Comparison of ENCODE assay signal across 12 mouse cellular contexts in the genomic region with DNA sequence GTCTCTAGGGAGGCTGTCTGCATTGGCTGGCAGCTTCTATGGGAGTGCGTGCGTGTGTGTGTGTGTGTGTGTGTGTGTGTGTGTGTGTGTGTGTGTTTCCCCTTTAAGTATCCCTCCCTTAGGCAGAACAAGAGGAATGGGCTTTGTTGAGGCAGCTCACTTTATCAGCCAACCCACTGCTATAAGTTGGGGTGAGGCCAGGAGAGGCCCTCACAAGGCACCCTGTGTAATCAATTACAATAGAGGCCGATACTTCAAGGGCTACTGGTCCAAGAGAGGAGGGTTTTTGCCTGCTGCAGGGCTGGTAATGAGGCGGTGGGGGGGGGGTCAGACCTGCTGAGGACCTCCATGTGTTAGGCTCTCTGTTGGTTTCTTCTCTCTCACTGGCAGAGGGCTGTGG.
"Had no signal": no experiment of that assay in that cellular context is flagged by ENCODE, and none has a peak within 500 bp of the region (broad histone marks: within the 10 kb centered on the region; RNA-seq: fewer than 3 reads in every experiment).

No protein-coding gene starts in this region.

- H3K4me2 ChIP-seq: kidney, embryonic 15.5 days; limb, embryonic 13.5 days had no signal

- H3K9me3 ChIP-seq: kidney, embryonic 15.5 days; limb, embryonic 13.5 days had no signal

- ATAC-seq: lung, postnatal 0 days had no signal

- H3K36me3 ChIP-seq: kidney, embryonic 15.5 days; limb, embryonic 13.5 days had no signal

- H3K27ac ChIP-seq: kidney, embryonic 15.5 days; limb, embryonic 13.5 days; liver, embryonic 14.5 days had no signal

- H3K4me3 ChIP-seq: kidney, embryonic 15.5 days; limb, embryonic 13.5 days had no signal

- H3K9ac ChIP-seq: kidney, embryonic 15.5 days; limb, embryonic 13.5 days; liver, embryonic 14.5 days had no signal

- DNase-seq: kidney, postnatal 14 days; left cerebral cortex, postnatal 4 days; lung, adult 2 months; lung, postnatal 36 days; right cerebral cortex, postnatal 4 days; spleen, adult 18-20 months; thymus, adult 18-20 months; thymus, postnatal 14 days had no signal
